ENCODE assay signal across 27 mouse cellular contexts in the genomic region with DNA sequence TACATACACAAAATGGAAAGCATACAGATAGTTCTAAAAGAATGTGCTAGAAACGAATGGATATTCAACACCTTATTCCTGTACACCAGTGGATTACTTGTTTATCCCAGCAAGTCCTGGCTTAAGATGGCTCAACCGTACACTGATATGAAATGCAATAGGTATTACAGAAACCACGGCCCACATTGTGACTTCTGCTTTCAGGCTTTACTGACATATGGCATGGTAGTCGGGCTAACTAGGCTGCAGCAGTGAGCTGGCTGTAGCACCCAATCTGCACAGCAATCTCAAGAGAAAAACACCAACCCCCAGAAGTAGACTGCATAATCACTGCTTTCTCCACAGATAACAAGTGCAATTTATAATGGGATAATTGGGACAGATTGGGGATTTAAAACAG. TPM values are rescaled to one million over a fixed set of nuclear protein-coding genes. Genes with fewer than 3 reads are reported as not detected.
DNase-seq lines count a peak whose midpoint lies in the region; ATAC-seq lines count a peak whose summit lies in the region.
"Had no signal": no experiment of that assay in that cellular context is flagged by ENCODE, and none has a peak within 500 bp of the region (broad histone marks: within the 10 kb centered on the region; RNA-seq: fewer than 3 reads in every experiment).

No protein-coding gene starts in this region.

- no peaks in the 10 kb centered on the region for H3K4me1 ChIP-seq in forebrain, embryonic 10.5 days
- H3K4me1 ChIP-seq: embryonic facial prominence, embryonic 13.5 days; embryonic facial prominence, embryonic 15.5 days; forebrain, embryonic 13.5 days; forebrain, embryonic 15.5 days had no signal

- peaks cover 32% of the 10 kb centered on the region for H3K36me3 ChIP-seq in forebrain, embryonic 10.5 days (replicated peaks)
- H3K36me3 ChIP-seq: embryonic facial prominence, embryonic 15.5 days had no signal

- 94% methylated on average over 4 of the region's 4 CpGs for WGBS in forebrain, embryonic 10.5 days

- H3K4me3 ChIP-seq in forebrain, embryonic 10.5 days, result no peak overlapping the region
- H3K4me3 ChIP-seq: embryonic facial prominence, embryonic 13.5 days; embryonic facial prominence, embryonic 15.5 days; erythroblast, embryonic 14.5 days; forebrain, embryonic 13.5 days; forebrain, embryonic 15.5 days had no signal

- H3K27ac ChIP-seq in forebrain, embryonic 10.5 days, result no peak overlapping the region
- H3K27ac ChIP-seq: embryonic facial prominence, embryonic 13.5 days; embryonic facial prominence, embryonic 15.5 days; forebrain, embryonic 13.5 days; forebrain, embryonic 15.5 days had no signal

- no peaks in the 10 kb centered on the region for H3K27me3 ChIP-seq in forebrain, embryonic 10.5 days (ENCODE audit: poor library complexity, severe bottlenecking)
- H3K27me3 ChIP-seq: CH12.LX; embryonic facial prominence, embryonic 13.5 days; embryonic facial prominence, embryonic 15.5 days; forebrain, embryonic 13.5 days; forebrain, embryonic 15.5 days had no signal

- DNase-seq in frontal cortex, adult 2 months (ENCODE audit: extremely low spot score in 1 of 2, low spot score in 1 of 2), result no peak
- DNase-seq in forebrain, embryonic 10.5 days (ENCODE audit: extremely low spot score, low spot score), result no peak
- no peak for DNase-seq in spleen, adult 12 weeks (ENCODE audit: low spot score)
- DNase-seq: adrenal gland, adult 8-10 months; adrenal gland, postnatal 14 days; adrenal gland, postnatal 36 days; B cell, adult 2 months; cerebellum, adult 11 months; cerebellum, adult 18-20 months; cerebellum, adult 8-10 months; cerebellum, adult 9-11 months; cerebellum, postnatal 14 days; cerebellum, postnatal 36 days; embryo, embryonic 11 days; forebrain, postnatal 0 days had no signal

- H3K9me3 ChIP-seq in forebrain, embryonic 10.5 days, result no peaks in the 10 kb centered on the region
- H3K9me3 ChIP-seq: embryonic facial prominence, embryonic 13.5 days; embryonic facial prominence, embryonic 15.5 days; forebrain, embryonic 13.5 days; forebrain, embryonic 15.5 days; G1E had no signal

- 0 out of 2 replicates have a peak, but pooled peaks have one; percentile 20 for ATAC-seq in frontal cortex, adult (ENCODE audit: low TSS enrichment)
- ATAC-seq in granulocyte monocyte progenitor cell, adult 5-6 weeks (replicated peaks; ENCODE audit: poor library complexity, severe bottlenecking), result peak; percentile 52; the same call in 1 of the 2 replicates
- 0 out of 2 replicates have a peak, but pooled peaks have one; percentile 52 for ATAC-seq in megakaryocyte progenitor cell, adult 5-6 weeks (replicated peaks; ENCODE audit: poor library complexity)
- ATAC-seq: activated CD4-positive, CD25-positive, alpha-beta regulatory T cell, adult 4 months; CD4-positive, CD25-positive, alpha-beta regulatory T cell, adult 4 months; forebrain, embryonic 13.5 days; forebrain, embryonic 15.5 days; forebrain, postnatal 0 days had no signal

RNA-seq across cellular contexts. Expression of a gene that starts 21.9 kb away (rescaled TPM):
- polyA plus RNA-seq in frontal cortex, adult 2 months (2012; rRNA removed), result 12.4 and 14.2 TPM in 2 replicates
- 17.1 and 26.1 TPM in 2 replicates for total RNA-seq in granulocyte monocyte progenitor cell, adult 5-6 weeks (2014; fragmentation: Nextera tagmentation)
- 24.8 and 27.5 TPM in 2 replicates for total RNA-seq in granulocyte monocyte progenitor cell, adult 5-6 weeks (2017)
- total RNA-seq in megakaryocyte progenitor cell, adult 5-6 weeks (2015), result 30.3 and 30.6 TPM in 2 replicates
- total RNA-seq in megakaryocyte progenitor cell, adult 5-6 weeks (2017), result 21.4 and 26.9 TPM in 2 replicates
- polyA plus RNA-seq in forebrain, embryonic 10.5 days (2016; fragmentation: Nextera tagmentation; extraction: Ambion mirVana), result 39.7 and 40.9 TPM in 2 replicates
